Mouse (Mus musculus) left cerebral cortex, adult 11 months (tissue): Measurements from ENCODE around the gene Wwp2.

ENCODE experiments used
- DNase-seq: peaks from one replicate; pipeline ENCODE4 v3.0.0; 2022; ENCODE audit warnings: low spot score

Wwp2 gene

GRCm38 (mm10) chr8:107435421-107435961 is 674 bp upstream of the Wwp2 start:
- DNase-seq, result no peak

- no peak for DNase-seq
Measured at GRCm38 (mm10) chr8:107436841-107437421, 766 bp downstream of the Wwp2 start.

- no peak for DNase-seq
Measured at GRCm38 (mm10) chr8:107437711-107438110, 1.5 kb downstream of the Wwp2 start.

GRCm38 (mm10) chr8:107439880-107440625 is 3.9 kb downstream of the Wwp2 start:
- no peak for DNase-seq

- no peak for DNase-seq
Measured at GRCm38 (mm10) chr8:107444626-107445025, 8.5 kb downstream of the Wwp2 start.

- DNase-seq, result no peak
Measured at GRCm38 (mm10) chr8:107447713-107448112, 11.5 kb downstream of the Wwp2 start.

GRCm38 (mm10) chr8:107448382-107448889 is 12.3 kb downstream of the Wwp2 start:
- DNase-seq, result no peak

GRCm38 (mm10) chr8:107449130-107449529 is 13.0 kb downstream of the Wwp2 start:
- no peak for DNase-seq

GRCm38 (mm10) chr8:107449655-107450054 is 13.5 kb downstream of the Wwp2 start:
- no peak for DNase-seq

- DNase-seq, result no peak
Measured at GRCm38 (mm10) chr8:107451414-107452066, 15.4 kb downstream of the Wwp2 start.

GRCm38 (mm10) chr8:107453386-107453785 is 17.2 kb downstream of the Wwp2 start:
- no peak for DNase-seq

- DNase-seq, result peak; percentile 38
Measured at GRCm38 (mm10) chr8:107455268-107455667, 19.1 kb downstream of the Wwp2 start.

GRCm38 (mm10) chr8:107457725-107458124 is 21.6 kb downstream of the Wwp2 start:
- DNase-seq, result no peak

- no peak for DNase-seq
Measured at GRCm38 (mm10) chr8:107458281-107458680, 22.1 kb downstream of the Wwp2 start.

- DNase-seq, result no peak
Measured at GRCm38 (mm10) chr8:107462423-107462822, 26.3 kb downstream of the Wwp2 start.

- no peak for DNase-seq
Measured at GRCm38 (mm10) chr8:107465332-107465990, 29.3 kb downstream of the Wwp2 start.

- no peak for DNase-seq
Measured at GRCm38 (mm10) chr8:107466642-107467041, 30.5 kb downstream of the Wwp2 start.

GRCm38 (mm10) chr8:107468811-107469302 is 32.7 kb downstream of the Wwp2 start:
- DNase-seq, result no peak

GRCm38 (mm10) chr8:107470302-107470701 is 34.1 kb downstream of the Wwp2 start:
- no peak for DNase-seq

- DNase-seq, result no peak
Measured at GRCm38 (mm10) chr8:107472403-107473100, 36.4 kb downstream of the Wwp2 start.

- no peak for DNase-seq
Measured at GRCm38 (mm10) chr8:107473369-107473768, 37.2 kb downstream of the Wwp2 start.
